Mouse (Mus musculus) sigmoid colon, adult 10 weeks (tissue): ENCODE measurements around the gene Atp5j. TPM values are rescaled to one million over a fixed set of nuclear protein-coding genes. Genes with fewer than 3 reads are reported as not detected.

Source experiments
- polyA plus RNA-seq: library from polyadenylated mRNA; stranded (reverse); fragments of 350-450 nt; fragmentation: Illumina TruSeq; extraction: RNeasy Lipid Tissue Mini Kit (QIAGEN cat#74804); gene quantifications from one replicate; pipeline ENCODE4 v1.2.3, GENCODE M21; 2014; ENCODE audit warnings: low read depth, low replicate concordance

Gene Atp5j
- polyA plus RNA-seq: 2,037 TPM

GRCm38 (mm10) chr16:84835441-84835822 lies at the start of gene Atp5j:
Gene Atp5j (minus strand): TSS chr16:84835625.

DNA sequence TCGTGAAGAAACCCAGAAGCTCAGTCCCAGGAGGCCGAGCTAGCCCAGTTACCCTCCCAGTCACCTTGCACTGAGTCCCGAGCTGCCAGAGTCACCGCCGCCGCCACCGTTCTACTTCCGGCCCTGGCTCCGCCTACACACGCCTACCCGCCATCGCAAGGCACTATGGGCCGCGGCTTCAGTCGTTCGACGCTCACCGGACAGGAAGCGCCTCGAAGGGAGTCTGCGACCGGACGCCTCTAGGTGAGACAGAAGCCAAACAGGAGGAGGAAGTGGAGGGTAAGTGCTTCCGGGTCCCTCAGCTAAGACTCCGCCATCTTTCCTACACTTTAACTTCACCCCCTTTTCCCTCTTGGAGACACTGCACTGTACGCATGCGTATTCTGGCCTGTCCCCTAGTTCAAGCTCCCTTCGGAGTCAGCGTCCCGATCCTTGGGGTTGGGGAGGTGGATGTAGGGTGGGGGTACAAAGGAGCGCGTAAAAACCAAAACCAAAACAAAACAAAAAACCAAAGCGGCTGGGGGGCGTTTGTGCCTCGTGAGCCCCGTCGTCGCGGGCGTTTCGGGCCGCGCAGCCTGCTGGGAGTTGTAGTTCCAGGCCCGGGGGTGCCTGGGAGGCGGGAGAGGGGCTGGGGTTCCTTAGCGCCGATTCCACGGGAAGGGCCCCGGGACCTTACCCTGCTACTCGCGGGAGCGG lies 532 bp downstream of the Atp5j start, which contains the start of gene Gabpa:
Gene Gabpa, plus strand, starts transcription at position 181 of the 696 bp plus-strand sequence.

Other genes starting within 250 kb of the Atp5j start
- gene Mrpl39, start 99.9 kb downstream of the Atp5j start, polyA plus RNA-seq: 33.3 TPM
- 32.7 TPM for gene Jam2, start 61.5 kb downstream of the Atp5j start, polyA plus RNA-seq
- 97.6 TPM for gene Gabpa, start 700 bp downstream of the Atp5j start, polyA plus RNA-seq